Mouse (Mus musculus): ENCODE measurements around the gene Hdac10. TPM values are rescaled to one million over a fixed set of nuclear protein-coding genes. Genes with fewer than 3 reads are reported as not detected.

Gene Hdac10
- polyA plus RNA-seq, 2 experiments = 18.7 to 38.1 TPM

DNA sequence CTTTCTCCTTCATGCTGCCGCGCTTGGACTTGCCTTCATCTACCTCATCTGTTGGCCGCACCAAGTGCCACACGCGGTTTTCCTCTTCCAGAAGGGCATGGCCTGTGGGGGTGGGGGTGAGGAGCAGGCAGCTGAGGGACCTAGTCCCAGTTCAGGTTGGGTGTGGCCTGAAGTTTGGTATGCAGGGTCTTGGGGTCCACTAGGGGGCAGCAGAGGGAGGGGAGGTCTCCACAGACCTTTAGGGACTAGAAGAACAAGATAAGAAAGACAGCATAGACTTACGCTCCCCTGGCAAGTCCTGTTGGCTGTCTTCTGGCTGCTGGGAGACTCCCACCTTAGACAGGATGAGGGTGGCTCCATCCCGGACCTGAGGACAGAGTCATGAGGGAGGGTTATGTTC, 29.5 kb upstream of the Hdac10 start:
- H3K4me2 ChIP-seq (replicated peaks; ENCODE audit: low read depth, low read length, severe bottlenecking) = no peak overlapping the region
- no peak overlapping the region for H3K27ac ChIP-seq (replicated peaks; ENCODE audit: low read depth, low read length)
- 58% methylated on average over 7 of the region's 7 CpGs for WGBS
- peaks cover 95% of the 10 kb centered on the region for H3K36me3 ChIP-seq (ENCODE audit: control insufficient read depth, insufficient read depth, low read length)
- TF ChIP-seq POLR2A (IDR thresholded peaks at IDR 0.05; ENCODE audit: borderline replicate concordance, extremely low read depth, insufficient read depth, insufficient read length) = no peak
- ATAC-seq (ENCODE audit: low FRiP score, low read depth) = 0 out of 2 replicates have a peak, but pooled peaks have one; percentile 16
- DNase-seq (ENCODE audit: low spot score) = no peak
- H3K4me3 ChIP-seq (replicated peaks; ENCODE audit: low read length) = no peak overlapping the region
- no peaks in the 10 kb centered on the region for H3K27me3 ChIP-seq (ENCODE audit: control insufficient read depth, insufficient read depth, low read length)
- no peak overlapping the region for H3K9ac ChIP-seq (ENCODE audit: low read depth, low read length, severe bottlenecking)
- H3K9me3 ChIP-seq (ENCODE audit: control insufficient read depth, low read length) = no peaks in the 10 kb centered on the region
- H3K4me1 ChIP-seq (ENCODE audit: control insufficient read depth, insufficient read depth, low read length) = no peaks in the 10 kb centered on the region

DNA sequence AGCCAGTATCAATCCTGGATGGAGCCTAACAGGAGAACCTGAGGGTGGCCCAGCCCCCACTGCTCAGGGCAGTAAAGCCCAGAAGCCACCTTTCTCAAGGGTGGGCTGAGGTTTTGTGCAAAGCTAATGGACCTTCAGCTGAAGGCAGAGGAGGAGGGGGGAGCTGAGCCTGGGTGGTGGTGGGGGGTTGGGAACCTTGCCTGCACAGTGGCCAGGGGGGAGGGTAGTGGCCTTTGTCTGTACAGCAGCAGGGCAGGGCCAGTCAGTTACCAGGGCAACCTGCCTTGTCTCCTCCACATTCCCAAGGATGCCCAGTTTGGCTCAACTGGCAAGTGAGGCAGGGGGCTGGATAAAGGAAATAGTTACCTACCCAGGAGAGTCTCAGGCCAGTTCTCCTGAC, 23.8 kb upstream of the Hdac10 start:
- DNase-seq (ENCODE audit: low spot score) = no peak

DNA sequence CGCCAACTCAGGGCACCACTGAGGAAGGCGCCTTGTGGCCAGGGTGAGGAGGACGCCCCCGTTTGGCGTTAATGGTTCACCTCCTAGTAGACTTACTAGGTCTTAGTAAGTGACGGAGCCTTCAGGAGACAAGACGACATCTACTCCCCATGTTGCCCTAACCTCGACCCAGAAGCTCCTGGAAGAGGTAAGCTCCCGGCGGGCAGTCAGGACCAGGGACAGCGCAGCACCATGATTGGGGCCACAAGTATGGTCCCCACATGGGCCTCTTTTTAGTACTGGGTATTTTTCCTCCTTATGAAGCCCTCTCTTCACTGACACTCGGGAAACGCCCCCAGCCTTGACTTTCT, 21.5 kb upstream of the Hdac10 start:
- TF ChIP-seq POLR2A (IDR thresholded peaks at IDR 0.05; ENCODE audit: borderline replicate concordance, extremely low read depth, insufficient read depth, insufficient read length) = no peak
- Histone ChIP-seq H3K9ac (ENCODE audit: low read depth, low read length, severe bottlenecking) (peak overlapping the region; percentile 56), H3K9me3 (ENCODE audit: control insufficient read depth, low read length) (no peaks in the 10 kb centered on the region), H3K4me3 (replicated peaks; ENCODE audit: low read length) (peak overlapping the region; percentile 62), H3K36me3 (ENCODE audit: control insufficient read depth, insufficient read depth, low read length) (peaks cover 16% of the 10 kb centered on the region), H3K4me2 (replicated peaks; ENCODE audit: low read depth, low read length, severe bottlenecking) (peak overlapping the region; percentile 98), H3K27ac (replicated peaks; ENCODE audit: low read depth, low read length) (no peak overlapping the region), H3K27me3 (ENCODE audit: control insufficient read depth, insufficient read depth, low read length) (peaks cover 26% of the 10 kb centered on the region), H3K4me1 (ENCODE audit: control insufficient read depth, insufficient read depth, low read length) (peaks cover 24% of the 10 kb centered on the region)
- 1% methylated on average over 13 of the region's 13 CpGs for WGBS
- DNase-seq (ENCODE audit: low spot score) (peak; percentile 61), ATAC-seq (ENCODE audit: low FRiP score, low read depth) (no peak)

More for the DNA sequence above, 23.8 kb upstream of the Hdac10 start:
- Histone ChIP-seq H3K9ac (ENCODE audit: low read depth, low read length, severe bottlenecking) (no peak overlapping the region), H3K27me3 (ENCODE audit: control insufficient read depth, insufficient read depth, low read length) (peaks cover 14% of the 10 kb centered on the region), H3K9me3 (ENCODE audit: control insufficient read depth, low read length) (no peaks in the 10 kb centered on the region), H3K4me2 (replicated peaks; ENCODE audit: low read depth, low read length, severe bottlenecking) (no peak overlapping the region), H3K27ac (replicated peaks; ENCODE audit: low read depth, low read length) (no peak overlapping the region), H3K4me3 (replicated peaks; ENCODE audit: low read length) (no peak overlapping the region), H3K36me3 (ENCODE audit: control insufficient read depth, insufficient read depth, low read length) (peaks cover 39% of the 10 kb centered on the region), H3K4me1 (ENCODE audit: control insufficient read depth, insufficient read depth, low read length) (peaks cover 11% of the 10 kb centered on the region)
- no peak for ATAC-seq (ENCODE audit: low FRiP score, low read depth)
- no peak for TF ChIP-seq POLR2A (IDR thresholded peaks at IDR 0.05; ENCODE audit: borderline replicate concordance, extremely low read depth, insufficient read depth, insufficient read length)

DNA sequence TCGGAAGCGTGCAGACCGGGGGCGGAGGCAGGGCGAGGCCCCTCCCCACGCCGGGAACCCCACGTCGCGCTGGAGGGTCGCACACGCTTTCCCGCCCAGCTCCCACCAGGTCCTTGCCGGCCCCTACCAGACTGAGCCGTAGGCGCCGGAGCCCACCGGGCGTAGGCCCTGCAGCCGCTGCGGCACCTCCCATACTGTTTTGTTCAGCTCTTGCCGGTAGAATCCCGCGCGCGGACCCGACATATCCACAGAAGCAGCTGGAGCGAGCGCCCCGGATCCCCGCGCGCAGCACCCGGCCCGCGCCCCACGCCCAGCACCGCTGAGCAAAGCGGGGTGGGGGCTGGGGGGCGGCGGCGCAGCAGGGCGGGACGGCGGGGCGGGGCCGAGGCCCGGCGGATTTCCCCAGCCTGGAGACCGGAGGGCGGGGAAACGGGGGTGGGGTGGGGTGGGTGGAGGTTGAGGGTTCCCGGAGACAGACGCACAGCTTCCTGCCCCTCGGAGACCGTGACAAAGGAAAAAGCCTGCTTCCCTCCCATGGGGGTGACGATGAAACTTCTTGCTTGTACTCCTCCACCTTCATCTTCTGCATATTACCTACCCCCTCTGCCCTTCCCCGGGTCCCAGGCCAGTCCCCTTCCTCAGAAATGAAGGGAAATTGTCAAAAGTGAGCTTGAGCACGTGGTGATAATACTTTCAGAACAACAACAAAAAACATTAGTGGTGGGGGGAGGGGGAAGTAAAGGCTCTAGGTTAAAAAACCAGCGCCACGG, 21.0 kb upstream of the Hdac10 start, which contains the start of gene Mapk11:
Mapk11 (minus strand) TSS at position 358 of the 770 bp plus-strand sequence.
- no peak for DNase-seq (ENCODE audit: low spot score)
- Histone ChIP-seq H3K27ac (replicated peaks; ENCODE audit: low read depth, low read length) (0 out of 2 replicates have a peak within 1 kb of the TSS, but pooled peaks have one; percentile 19), H3K9ac (ENCODE audit: low read depth, low read length, severe bottlenecking) (peak within 1 kb of the TSS; percentile 56), H3K27me3 (ENCODE audit: control insufficient read depth, insufficient read depth, low read length) (peaks cover 26% of the 10 kb centered on the region), H3K4me3 (replicated peaks; ENCODE audit: low read length) (peak within 1 kb of the TSS; percentile 62), H3K4me1 (ENCODE audit: control insufficient read depth, insufficient read depth, low read length) (peaks cover 24% of the 10 kb centered on the region), H3K36me3 (ENCODE audit: control insufficient read depth, insufficient read depth, low read length) (peaks cover 10% of the 10 kb centered on the region), H3K9me3 (ENCODE audit: control insufficient read depth, low read length) (no peaks in the 10 kb centered on the region), H3K4me2 (replicated peaks; ENCODE audit: low read depth, low read length, severe bottlenecking) (peak within 1 kb of the TSS; percentile 98)
- WGBS = under 1% methylated on average over 41 of the region's 61 CpGs
- ATAC-seq (ENCODE audit: low FRiP score, low read depth) = peak; percentile 64
- no peak for TF ChIP-seq POLR2A (IDR thresholded peaks at IDR 0.05; ENCODE audit: borderline replicate concordance, extremely low read depth, insufficient read depth, insufficient read length)

DNA sequence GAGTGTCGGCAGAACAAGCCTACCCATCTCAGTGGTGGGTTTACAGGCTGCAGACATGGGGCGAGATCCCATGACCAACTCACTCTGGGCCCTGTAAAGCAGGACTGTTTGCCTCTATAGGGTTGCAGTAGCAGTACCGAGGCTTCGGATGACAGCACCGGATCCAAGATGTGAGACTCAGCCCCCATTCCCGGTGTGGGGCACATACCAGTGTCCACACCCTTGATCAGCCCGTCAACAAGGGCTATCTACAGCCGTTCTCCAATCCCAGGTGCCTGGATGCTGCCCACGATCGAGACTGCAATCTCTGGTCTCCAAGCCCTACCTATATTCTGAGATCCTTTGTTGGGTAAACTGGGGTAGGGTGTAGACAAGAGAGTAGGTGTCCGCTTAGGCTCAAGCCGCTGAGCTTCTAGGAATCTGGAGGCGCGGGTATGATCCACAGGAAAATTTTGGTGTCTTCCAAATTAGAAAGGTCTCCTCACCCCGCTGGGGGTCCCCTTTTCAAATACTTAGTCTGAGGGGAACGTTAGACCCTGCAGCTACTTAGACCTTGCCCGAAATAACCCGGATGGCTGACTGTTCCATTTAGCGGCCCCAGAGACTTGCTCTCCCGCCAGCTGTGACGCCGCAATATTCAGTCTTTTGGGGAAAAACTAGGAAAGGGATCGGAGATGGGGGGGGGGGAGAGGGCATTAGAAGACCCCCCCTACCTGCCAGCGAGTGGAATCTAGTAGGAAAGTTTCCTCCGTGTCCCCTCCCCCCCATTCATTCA, 20.2 kb upstream of the Hdac10 start:
- 7% methylated on average over 24 of the region's 25 CpGs for WGBS
- Histone ChIP-seq H3K36me3 (ENCODE audit: control insufficient read depth, insufficient read depth, low read length) (peaks cover 3% of the 10 kb centered on the region; the same call in 1 of the 2 replicates), H3K4me3 (replicated peaks; ENCODE audit: low read length) (peak overlapping the region; percentile 62), H3K4me2 (replicated peaks; ENCODE audit: low read depth, low read length, severe bottlenecking) (peak overlapping the region; percentile 98), H3K4me1 (ENCODE audit: control insufficient read depth, insufficient read depth, low read length) (peaks cover 24% of the 10 kb centered on the region), H3K9me3 (ENCODE audit: control insufficient read depth, low read length) (no peaks in the 10 kb centered on the region), H3K27me3 (ENCODE audit: control insufficient read depth, insufficient read depth, low read length) (peaks cover 26% of the 10 kb centered on the region), H3K27ac (replicated peaks; ENCODE audit: low read depth, low read length) (0 out of 2 replicates have a peak overlapping the region, but pooled peaks have one; percentile 19), H3K9ac (ENCODE audit: low read depth, low read length, severe bottlenecking) (peak overlapping the region; percentile 56)
- TF ChIP-seq POLR2A (IDR thresholded peaks at IDR 0.05; ENCODE audit: borderline replicate concordance, extremely low read depth, insufficient read depth, insufficient read length) = no peak
- no peak for DNase-seq (ENCODE audit: low spot score)
- no peak for ATAC-seq (ENCODE audit: low FRiP score, low read depth)
